Mouse (Mus musculus): ENCODE results near the gene Dip2b. TPM values are rescaled to one million over a fixed set of nuclear protein-coding genes. Genes with fewer than 3 reads are reported as not detected.

The Dip2b gene
- polyA plus RNA-seq, 1 experiment from 2014 or later = 2.3 TPM

DNA sequence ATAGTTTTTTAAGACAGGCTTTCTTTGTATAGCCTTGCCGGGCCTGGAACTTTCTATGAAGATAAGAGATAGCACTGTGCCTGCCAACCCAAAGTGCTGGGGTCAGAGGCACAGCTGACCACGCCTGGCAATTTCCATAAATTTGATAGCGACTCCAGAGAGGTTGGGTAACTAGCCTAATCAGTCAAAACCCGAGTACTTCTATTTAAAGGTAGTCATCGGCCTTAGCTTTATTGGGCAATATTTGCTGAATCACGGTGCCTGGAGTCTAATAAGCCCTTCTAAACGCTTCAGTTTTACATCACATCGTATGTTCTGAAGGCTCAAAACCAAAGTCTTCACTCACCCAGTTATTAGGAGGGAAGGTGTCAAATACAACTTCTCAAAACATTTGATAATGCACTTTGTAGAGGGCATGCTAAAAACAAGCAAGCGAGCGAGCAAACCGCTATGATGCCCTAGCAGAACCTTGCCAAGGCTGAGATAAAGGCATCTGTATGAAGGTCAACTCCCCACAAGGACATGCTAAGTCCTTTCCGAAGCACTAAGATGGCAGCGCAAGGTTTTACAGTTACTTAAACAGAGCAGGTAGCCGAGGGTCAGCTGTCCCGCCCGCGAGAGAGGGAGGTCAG, 188.7 kb downstream of the Dip2b start:
- DNase-seq (peak; percentile 61), ATAC-seq (peak; percentile 58)
- Histone ChIP-seq H3K4me3 (ENCODE audit: low read depth, low read length) (peak overlapping the region; percentile 79), H3K4me1 (ENCODE audit: insufficient read depth) (peaks cover 34% of the 10 kb centered on the region), H3K36me3 (replicated peaks; ENCODE audit: insufficient read depth, low read length) (no peaks in the 10 kb centered on the region), H3K9me3 (ENCODE audit: low read length) (peaks cover 6% of the 10 kb centered on the region), H3K27ac (ENCODE audit: low read depth) (peak overlapping the region; percentile 100), H3K9ac (replicated peaks) (peak overlapping the region; percentile 91), H3K4me2 (ENCODE audit: low read depth, low read length) (peak overlapping the region; percentile 79), H3K27me3 (ENCODE audit: insufficient read depth, low read length) (no peaks in the 10 kb centered on the region)
- under 1% methylated on average over 16 of the region's 17 CpGs for WGBS (ENCODE audit: insufficient replicate concordance)
- TF ChIP-seq CTCF (IDR thresholded peaks at IDR 0.05; ENCODE audit: low read depth) = no peak
- TF ChIP-seq EP300 (IDR thresholded peaks at IDR 0.05; ENCODE audit: low read depth) = peak; percentile 78

DNA sequence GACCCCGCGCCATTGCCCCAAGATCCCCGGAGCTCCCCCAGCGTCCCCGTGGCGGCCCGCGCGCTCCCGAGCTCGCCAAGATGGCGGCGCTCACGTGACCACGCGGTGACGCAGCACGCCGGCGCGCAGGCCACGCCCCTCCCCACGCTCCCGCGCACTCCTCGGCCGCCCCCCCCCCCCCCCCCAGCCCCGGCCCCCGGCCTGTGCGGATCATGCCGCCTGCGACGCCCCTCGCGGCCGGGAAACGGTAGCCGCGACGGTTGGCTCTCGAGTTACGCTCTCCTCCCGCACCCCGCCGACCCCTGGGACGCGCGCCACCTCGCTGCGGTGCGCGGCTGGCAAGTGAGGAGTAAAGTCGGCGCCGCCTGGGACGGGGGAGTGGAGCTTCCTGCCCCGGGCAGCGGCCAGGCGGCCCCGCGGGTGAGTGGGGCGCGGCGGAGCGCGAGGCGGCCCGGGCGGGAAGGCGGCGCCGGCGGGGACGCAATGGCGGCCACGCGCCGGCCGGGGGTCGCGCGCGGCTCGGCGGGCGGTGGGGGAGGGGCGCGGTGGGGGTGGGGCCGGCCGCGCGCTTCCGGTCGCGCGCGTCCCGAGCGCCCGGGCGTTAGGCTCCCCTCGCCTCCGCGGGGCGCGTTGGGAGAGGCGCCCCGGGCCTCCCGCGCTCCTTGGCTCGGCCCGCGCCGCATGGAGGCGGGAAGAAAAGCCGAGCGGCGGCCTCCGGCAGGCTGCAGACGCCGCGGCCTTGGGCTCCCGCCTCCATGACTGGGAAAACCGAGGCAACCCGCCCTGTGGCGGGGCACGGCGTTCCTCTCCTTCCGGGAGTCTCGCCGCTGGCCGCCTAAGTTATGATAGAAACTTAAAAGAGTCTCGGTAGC, 189.4 kb downstream of the Dip2b start, which contains the start of gene Atf1:
Gene Atf1 (plus strand): TSS at position 157 of the 872 bp plus-strand sequence.
- ATAC-seq (peak; percentile 81), DNase-seq (peak; percentile 95)
- WGBS (ENCODE audit: insufficient replicate concordance) = under 1% methylated on average over 50 of the region's 133 CpGs

DNA sequence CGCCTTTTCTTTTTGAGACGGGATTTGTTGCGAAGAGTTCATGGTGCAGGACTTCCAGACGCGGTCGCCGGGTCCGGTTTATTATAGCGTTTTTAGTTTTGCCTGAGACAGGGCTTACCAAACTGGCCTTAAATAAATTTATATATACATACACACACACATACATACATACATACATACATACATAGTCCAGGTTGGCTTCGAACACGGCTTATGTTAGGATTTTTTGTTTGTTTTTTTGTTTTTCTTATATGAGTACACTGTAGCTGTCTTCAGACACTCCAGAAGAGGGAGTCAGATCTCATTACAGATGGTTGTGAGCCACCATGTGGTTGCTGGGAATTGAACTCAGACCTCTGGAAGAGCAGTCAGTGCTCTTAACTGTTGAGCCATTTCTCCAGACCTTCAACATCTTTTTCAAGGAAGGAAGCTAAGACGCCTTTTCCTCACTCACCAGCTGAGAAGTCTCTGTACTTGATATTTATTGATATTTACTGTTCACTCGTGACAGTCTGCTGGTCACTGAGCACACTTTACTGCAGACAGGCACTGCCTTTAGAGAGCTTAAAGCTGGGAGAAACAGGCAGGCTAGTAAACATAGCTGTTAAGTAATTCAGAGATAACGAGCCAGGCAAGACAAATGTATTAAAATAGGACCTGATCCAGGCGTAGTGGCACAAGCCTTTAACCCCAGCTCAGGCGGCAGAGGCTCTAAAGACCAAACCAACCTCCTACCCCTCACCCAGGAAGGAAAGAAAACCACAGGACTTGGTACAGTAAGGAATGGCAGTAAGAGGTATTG, 190.3 kb downstream of the Dip2b start:
- Histone ChIP-seq H3K27me3 (ENCODE audit: insufficient read depth, low read length) (no peaks in the 10 kb centered on the region), H3K27ac (ENCODE audit: low read depth) (peak overlapping the region; percentile 100), H3K9ac (replicated peaks) (peak overlapping the region; percentile 91), H3K4me3 (ENCODE audit: low read depth, low read length) (peak overlapping the region; percentile 79), H3K9me3 (ENCODE audit: low read length) (no peaks in the 10 kb centered on the region), H3K36me3 (replicated peaks; ENCODE audit: insufficient read depth, low read length) (peaks cover 11% of the 10 kb centered on the region), H3K4me1 (ENCODE audit: insufficient read depth) (peaks cover 34% of the 10 kb centered on the region), H3K4me2 (ENCODE audit: low read depth, low read length) (peak overlapping the region; percentile 79)
- TF ChIP-seq EP300 (IDR thresholded peaks at IDR 0.05; ENCODE audit: low read depth) (no peak), CTCF (IDR thresholded peaks at IDR 0.05; ENCODE audit: low read depth) (peak; percentile 37; the same call in 1 of the 2 replicates)
- 5% methylated on average over 16 of the region's 16 CpGs for WGBS (ENCODE audit: insufficient replicate concordance)
- DNase-seq (no peak), ATAC-seq (no peak)

More for the DNA sequence above, 189.4 kb downstream of the Dip2b start, which contains the start of gene Atf1:
- TF ChIP-seq EP300 (IDR thresholded peaks at IDR 0.05; ENCODE audit: low read depth) = no peak
- TF ChIP-seq CTCF (IDR thresholded peaks at IDR 0.05; ENCODE audit: low read depth) = peak; percentile 62
- H3K9me3 ChIP-seq (ENCODE audit: low read length) = peaks cover 3% of the 10 kb centered on the region
- peak within 1 kb of the TSS; percentile 100 for H3K27ac ChIP-seq (ENCODE audit: low read depth)
- H3K4me1 ChIP-seq (ENCODE audit: insufficient read depth) = peaks cover 34% of the 10 kb centered on the region
- H3K36me3 ChIP-seq (replicated peaks; ENCODE audit: insufficient read depth, low read length) = peaks cover 3% of the 10 kb centered on the region; the same call in 1 of the 2 replicates
- H3K4me3 ChIP-seq (ENCODE audit: low read depth, low read length) = peak within 1 kb of the TSS; percentile 79
- H3K4me2 ChIP-seq (ENCODE audit: low read depth, low read length) = peak within 1 kb of the TSS; percentile 79
- peak within 1 kb of the TSS; percentile 91 for H3K9ac ChIP-seq (replicated peaks)
- H3K27me3 ChIP-seq (ENCODE audit: insufficient read depth, low read length) = no peaks in the 10 kb centered on the region

DNA sequence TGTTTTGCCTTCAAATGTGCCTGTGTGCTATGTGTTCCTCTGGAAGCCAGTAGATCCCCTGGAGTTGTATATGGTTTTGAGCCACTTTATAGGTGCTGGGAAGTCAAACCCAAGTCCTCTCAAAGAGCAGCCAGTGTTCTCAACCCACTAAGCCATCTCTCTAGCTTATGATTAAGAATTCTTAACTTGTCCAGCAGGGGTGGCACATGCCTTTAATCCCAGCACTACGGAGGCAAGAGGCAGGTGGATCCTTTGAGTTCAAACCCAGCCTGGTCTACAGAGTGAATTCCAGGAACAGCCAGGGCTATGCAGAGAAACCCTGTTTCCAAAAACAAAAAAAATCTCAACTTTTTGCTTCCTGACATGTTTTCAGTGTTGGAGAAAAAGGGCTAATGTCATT, 192.2 kb downstream of the Dip2b start:
- Histone ChIP-seq H3K9ac (replicated peaks) (no peak overlapping the region), H3K9me3 (ENCODE audit: low read length) (no peaks in the 10 kb centered on the region), H3K27me3 (ENCODE audit: insufficient read depth, low read length) (no peaks in the 10 kb centered on the region), H3K4me2 (ENCODE audit: low read depth, low read length) (no peak overlapping the region), H3K4me3 (ENCODE audit: low read depth, low read length) (no peak overlapping the region), H3K27ac (ENCODE audit: low read depth) (no peak overlapping the region), H3K36me3 (replicated peaks; ENCODE audit: insufficient read depth, low read length) (peaks cover 28% of the 10 kb centered on the region), H3K4me1 (ENCODE audit: insufficient read depth) (peaks cover 34% of the 10 kb centered on the region)
- no peak for DNase-seq
- TF ChIP-seq EP300 (IDR thresholded peaks at IDR 0.05; ENCODE audit: low read depth) (no peak), CTCF (IDR thresholded peaks at IDR 0.05; ENCODE audit: low read depth) (peak; percentile 38)
- no peak for ATAC-seq
- WGBS (ENCODE audit: insufficient replicate concordance) = 53% methylated on average over 1 of the region's 1 CpGs

DNA sequence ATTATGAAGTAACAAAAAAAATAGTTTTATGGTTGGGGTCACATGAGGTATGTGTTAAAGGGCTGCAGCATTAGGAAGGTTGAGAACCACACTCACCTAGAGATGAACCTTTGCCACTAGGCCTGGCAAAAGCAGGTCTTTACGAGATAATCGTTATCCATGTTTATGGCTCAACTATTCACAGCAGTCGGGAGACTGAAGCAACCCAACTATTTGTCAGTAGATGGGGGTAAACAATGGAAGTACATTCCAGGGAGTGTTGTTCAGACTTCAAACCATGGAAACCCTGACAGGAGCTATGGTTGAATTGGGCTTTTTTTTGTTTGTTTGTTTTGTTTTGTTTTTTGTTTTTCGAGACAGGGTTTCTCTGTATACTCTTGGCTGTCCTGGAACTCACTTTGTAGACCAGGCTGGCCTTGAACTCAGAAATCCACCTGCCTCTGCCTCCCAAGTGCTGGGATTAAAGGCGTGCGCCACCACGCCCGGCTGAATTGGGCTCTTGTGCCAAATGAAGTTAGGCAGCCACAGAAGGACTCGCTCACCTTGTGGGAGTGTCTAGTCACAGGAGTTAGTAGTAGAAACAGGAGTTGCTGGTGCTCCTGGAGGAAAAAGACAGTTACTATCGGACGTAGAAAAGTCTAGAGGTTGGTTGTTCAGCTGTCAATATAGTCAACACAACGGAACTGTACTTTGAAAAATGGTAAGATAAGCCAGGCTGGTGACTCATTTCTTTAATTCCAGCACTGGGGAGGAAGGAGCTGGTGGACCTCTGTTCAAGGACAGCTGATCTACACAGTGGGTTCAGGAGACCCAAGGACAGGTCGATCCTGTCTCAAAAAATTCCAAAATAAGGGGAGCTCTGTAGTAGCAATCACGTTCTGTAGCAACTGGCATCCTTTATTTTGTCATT, 193.4 kb downstream of the Dip2b start:
- Histone ChIP-seq H3K4me1 (ENCODE audit: insufficient read depth) (peaks cover 22% of the 10 kb centered on the region), H3K9ac (replicated peaks) (no peak overlapping the region), H3K27me3 (ENCODE audit: insufficient read depth, low read length) (no peaks in the 10 kb centered on the region), H3K9me3 (ENCODE audit: low read length) (no peaks in the 10 kb centered on the region), H3K27ac (ENCODE audit: low read depth) (peak overlapping the region; percentile 71), H3K4me2 (ENCODE audit: low read depth, low read length) (no peak overlapping the region), H3K36me3 (replicated peaks; ENCODE audit: insufficient read depth, low read length) (peaks cover 37% of the 10 kb centered on the region), H3K4me3 (ENCODE audit: low read depth, low read length) (no peak overlapping the region)
- 68% methylated on average over 14 of the region's 14 CpGs for WGBS (ENCODE audit: insufficient replicate concordance)
- TF ChIP-seq EP300 (IDR thresholded peaks at IDR 0.05; ENCODE audit: low read depth) (no peak), CTCF (IDR thresholded peaks at IDR 0.05; ENCODE audit: low read depth) (no peak)
- DNase-seq (no peak), ATAC-seq (peak; percentile 6; the same call in 1 of the 2 replicates)

Data from liver, postnatal 0 days (tissue).